Mouse (Mus musculus): ENCODE results near the gene Rad50.

The Rad50 gene

DNA sequence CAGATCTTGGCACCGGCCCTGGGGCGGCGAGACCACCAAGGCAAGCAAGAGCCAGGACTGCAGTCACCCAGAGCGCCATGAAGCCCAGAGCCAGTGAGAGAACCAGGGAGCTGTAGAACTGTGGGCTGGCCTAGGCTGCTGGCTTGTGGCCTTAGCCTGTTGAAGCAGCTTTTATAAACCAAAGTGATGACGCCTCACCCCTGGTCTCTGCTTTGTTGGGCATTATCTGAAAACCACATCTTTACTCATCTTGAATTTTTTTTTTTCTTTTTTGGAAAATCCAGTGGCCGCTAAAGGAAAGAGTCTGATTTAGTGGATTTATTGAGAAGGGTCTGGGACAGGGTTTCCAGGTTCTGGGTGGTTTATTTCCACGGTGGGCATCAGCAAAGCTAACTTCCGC is 72.6 kb downstream of the Rad50 start, which contains the start of gene Il13:
Gene Il13, minus strand, starts transcription at position 147 of the 400 bp plus-strand sequence.
- no peak for DNase-seq (ENCODE audit: low read depth, low spot score)

DNA sequence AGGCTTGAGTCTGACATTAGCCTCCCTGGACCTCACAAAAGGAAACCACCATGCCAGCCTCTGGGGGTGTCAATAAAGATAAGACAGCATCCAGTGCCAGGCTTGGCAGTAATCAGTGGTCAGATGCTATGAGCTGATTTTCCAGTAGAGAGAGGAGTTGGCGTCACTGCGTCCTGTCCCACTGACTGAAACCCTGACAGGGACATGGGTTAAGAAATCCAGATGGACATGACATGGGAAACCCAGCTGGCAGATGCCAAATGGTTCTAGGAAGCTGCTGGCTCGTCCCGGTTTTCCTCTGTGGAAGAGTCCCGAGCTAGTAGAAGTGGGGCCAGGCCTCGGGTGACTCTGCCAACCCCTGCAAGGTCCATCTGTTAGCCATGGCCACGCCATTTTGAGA is 73.5 kb downstream of the Rad50 start:
- DNase-seq (ENCODE audit: low read depth, low spot score), result no peak

DNA sequence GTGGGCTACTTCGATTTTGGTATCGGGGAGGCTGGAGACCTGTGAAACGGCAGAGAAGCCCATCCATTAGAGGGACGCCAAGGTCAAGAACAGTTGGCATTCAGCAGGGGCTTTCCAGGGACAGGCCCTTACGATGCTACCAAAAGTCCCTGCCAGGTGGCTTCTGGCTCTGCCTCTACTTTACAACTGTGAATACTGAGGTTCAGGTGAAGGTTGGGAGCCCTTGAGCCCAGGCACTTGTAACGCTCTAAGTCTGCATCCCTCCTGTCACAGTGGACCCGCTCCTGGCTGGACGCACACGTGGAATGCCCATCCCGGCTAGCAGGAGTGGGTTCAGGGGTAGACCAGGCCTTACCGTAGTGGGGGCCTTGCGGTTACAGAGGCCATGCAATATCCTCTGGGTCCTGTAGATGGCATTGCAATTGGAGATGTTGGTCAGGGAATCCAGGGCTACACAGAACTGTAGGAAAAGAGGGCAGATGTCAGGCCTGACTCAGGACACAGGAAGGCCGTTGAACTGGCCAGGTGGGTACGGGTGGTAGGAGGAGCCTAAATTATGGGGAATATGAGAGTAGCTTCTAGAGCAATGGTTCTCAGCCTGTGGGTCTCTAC is 74.9 kb downstream of the Rad50 start:
- DNase-seq (ENCODE audit: low read depth, low spot score), result peak; percentile 23

DNA sequence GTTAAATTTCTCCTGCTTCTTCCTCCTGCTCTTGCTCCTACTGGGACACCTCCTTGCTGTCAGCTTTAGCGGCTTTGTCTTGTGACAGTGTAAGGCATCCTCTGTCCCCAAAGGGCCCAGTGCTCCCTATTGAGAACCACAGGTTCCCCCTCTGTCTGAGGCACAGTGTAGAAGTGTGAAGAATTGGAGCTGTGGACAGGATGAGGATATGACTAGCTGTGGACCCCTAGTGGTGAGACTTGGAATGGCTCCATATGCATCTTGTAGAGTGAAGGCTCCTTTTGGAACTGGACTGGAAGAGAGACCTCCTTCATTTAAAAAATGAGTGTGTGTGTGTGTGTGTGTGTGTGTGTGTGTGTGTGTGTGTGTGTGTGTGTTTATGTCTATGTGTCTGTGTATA is 79.3 kb downstream of the Rad50 start:
- peak; percentile 88 for DNase-seq (ENCODE audit: low read depth, low spot score)

DNA sequence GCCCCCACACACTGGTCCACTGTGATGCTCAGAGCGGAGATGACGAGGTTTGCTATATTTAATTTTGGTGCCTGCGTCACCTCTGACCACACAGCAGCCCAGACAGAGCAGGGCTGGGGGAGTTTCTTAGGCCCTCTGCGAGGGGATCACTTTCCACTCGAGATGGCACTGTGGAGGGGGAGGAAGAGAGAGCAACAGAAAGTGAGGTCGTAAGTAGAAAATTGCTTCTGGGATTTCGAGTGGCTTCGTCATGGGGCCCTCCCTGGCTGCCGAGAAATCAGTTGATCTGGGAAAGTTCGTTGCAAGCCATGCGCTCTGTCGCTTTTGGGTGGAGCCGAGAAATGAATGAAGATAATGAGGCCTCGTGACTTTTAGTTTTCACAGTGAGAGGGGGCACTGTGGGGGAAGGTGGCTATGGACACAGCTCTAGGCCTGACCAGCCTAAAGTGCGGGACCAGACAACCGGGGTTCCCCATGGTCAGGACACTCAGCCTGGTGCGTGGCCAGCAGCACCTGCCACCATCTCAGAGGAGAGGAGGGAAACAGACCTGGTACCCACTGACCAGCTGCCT is 80.2 kb downstream of the Rad50 start:
- no peak for DNase-seq (ENCODE audit: low read depth, low spot score)

DNA sequence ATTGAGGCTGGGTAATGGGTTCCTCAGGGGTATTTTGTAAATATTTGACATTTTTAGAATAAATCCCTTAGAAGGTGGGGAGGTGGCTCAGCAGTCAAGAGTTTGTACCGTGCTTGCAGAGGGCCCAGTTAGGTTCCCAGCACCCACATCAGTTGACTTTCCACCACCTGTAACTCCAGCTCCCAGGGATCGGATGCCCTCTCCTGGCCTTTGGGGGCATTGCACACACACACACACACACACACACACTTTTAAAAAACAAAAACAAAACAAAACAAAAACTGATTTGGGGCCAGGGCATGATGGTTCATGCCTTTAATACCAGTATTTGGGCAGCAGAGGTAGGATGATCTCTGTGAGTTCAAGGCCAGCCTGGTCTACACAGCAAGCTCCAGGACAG is 83.0 kb downstream of the Rad50 start:
- DNase-seq (ENCODE audit: low read depth, low spot score), result no peak

DNA sequence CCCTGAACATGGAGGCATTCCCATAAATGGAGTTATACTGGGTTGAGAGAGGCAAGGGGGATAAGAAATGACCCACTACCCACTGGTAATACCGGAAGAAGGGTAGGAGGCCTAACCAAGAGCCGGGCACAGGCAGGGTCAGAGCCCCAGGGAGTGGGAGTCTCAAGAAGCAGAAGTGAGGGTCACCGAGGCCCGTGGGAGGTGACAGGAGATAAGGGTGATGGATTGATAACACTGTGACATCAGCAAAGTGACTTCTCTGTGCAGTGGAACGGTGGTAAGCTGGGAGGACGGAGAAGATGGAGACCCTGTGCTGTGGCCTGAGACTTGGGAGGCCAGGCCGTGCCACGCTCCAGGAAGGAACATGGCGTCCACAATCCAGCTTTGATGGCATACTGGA is 83.5 kb downstream of the Rad50 start:
- DNase-seq (ENCODE audit: low read depth, low spot score), result no peak

DNA sequence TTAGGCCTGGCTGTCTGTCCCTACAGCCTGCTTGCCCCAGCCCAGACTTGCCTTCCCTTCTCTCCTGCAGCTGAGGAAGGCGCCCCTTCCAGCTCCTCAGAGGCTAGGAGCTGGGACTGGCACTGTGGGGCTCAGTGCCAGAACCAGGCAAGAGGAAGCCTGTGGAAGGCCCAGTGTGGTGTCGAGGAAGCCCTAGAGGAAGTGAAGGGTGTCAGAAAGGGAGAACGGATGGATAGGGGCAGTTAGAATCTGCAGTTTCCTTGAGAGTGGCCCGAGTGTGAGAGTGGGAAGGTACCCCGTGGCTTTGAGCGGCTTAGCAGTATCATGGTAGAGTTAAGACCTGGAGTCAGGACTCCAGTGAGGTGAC is 84.7 kb downstream of the Rad50 start:
- no peak for DNase-seq (ENCODE audit: low read depth, low spot score)

DNA sequence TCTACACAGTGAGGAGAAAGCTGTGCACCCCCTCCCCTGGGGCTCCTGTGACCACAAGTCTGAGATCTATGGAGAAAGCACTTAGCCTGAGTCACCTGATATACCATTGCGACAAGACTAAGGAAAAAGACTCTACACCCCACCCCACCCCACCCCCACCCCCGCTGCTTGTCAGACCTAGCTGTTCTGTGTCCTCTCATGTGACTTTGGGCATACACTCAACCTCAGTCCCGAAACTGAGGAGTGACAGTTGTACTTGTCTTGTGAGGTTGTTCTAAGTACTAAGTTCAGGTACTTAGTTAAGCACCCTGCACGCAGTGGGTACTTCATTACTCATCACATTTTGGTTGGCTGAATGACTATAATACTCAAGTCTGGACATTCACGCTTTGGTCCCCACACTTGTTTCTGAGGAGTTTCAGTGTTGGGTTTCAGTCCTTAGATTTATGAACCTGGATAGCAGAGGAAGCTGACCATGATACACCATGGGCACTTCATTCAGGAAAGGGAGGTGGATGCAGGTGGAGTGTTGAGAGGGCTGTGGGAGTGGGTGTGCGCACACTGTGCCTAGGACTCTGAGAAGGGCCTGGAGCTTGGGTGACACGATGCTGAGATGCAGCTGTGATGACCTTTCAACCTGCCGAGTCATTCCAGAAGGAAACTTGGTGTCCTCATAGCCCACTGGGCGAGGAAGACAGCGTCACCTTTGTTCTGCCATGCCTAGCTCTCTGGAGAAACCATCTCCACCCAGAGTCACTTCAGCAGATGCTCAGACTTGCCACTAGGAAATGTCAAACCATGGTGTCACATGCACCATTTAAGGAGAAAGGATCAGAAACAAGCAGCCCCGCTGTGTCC is 85.3 kb downstream of the Rad50 start:
- DNase-seq (ENCODE audit: low read depth, low spot score), result no peak

DNA sequence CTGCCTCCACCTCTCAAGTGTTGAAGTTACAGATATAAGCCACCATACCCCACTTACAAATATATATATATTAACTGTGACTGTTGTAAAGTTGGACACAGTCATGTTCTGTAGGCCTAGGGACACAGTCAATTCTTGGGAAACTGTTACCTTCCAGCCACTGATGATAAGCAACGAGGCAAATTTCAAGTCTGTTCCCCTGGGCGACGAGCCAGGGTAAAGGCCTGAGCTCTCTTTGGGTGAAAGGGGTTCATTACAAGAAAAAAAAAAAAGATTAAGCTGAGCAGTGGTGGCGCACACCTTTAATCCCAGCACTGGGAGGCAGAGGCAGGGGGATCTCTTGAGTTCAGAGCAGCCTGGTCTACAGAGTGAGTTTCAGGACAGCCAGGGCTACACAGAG is 87.0 kb downstream of the Rad50 start:
- no peak for DNase-seq (ENCODE audit: low read depth, low spot score)

DNA sequence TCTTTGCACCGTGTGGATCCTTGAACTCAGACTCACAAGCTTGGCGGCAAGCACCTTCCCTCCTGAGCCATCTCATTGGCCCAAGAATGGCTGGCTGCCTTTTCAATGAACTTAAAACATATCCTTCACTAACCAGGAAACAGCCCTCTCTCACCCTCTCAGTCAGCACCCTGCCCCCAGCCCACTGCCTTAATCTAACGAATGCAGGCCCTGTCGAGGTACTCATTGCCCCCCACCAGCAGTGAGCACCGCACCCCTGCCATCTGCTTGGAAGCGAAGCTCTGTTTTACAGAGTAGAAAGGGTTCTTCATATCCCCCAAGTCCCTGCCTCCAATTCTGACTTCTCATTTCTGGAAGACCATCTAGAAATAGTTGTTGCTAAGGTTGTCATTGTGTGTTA is 87.7 kb downstream of the Rad50 start:
- DNase-seq (ENCODE audit: low read depth, low spot score), result no peak

DNA sequence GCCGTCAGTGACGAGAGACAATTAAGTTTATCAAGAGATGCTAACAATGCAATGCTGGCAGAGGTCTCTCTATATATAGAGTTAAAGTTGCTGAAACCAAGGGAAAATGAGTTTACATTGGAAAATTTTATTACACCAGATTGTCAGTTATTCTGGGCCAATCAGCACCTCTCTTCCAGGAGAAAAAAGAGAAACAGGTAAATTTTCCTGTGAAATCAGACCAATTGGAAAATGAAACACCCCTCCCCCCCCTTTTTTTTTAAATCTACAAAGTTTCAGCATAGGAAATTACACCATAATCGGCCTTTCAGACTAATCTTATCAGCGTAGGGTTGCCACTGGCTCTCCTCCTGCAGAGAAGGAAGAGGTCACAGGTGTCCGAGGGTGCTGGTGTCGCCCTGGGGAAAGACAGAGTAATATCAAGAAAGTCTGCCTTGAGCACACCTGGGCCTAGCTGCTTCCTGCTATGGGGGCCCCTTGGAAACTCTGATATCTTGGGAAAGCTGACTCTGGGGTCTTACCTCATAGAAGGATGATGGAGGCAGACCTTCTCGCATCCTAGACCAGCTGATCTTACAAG is 88.4 kb downstream of the Rad50 start, which contains the start of gene Il4:
Gene Il4, minus strand, starts transcription at position 51 of the 580 bp plus-strand sequence.
- no peak for DNase-seq (ENCODE audit: low read depth, low spot score)

DNA sequence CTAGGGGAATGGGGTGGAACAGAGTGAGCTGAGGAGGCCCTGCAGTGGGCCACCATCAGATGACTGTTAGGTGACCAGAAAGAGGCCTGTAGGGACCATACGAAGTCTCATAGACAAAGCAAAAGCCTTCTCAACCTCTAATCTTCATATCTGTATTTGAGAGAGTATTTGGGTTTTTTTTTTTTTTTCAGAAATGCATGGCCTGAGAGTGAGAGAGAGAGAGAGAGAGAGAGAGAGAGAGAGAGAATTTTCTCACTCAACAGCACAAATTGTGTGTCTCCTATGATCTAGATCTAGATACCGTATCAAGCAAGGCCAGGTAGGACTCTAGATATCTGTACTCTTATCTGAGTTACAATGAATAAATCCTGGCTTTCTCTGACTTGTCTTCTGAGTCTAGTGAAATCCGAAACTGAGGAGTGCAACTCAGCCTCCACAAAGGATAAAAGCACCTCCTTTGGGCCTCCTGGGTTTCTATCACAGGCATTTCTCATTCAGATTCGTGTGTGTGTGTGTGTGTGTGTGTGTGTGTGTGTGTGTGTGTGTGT is 89.5 kb downstream of the Rad50 start:
- DNase-seq (ENCODE audit: low read depth, low spot score), result no peak

DNA sequence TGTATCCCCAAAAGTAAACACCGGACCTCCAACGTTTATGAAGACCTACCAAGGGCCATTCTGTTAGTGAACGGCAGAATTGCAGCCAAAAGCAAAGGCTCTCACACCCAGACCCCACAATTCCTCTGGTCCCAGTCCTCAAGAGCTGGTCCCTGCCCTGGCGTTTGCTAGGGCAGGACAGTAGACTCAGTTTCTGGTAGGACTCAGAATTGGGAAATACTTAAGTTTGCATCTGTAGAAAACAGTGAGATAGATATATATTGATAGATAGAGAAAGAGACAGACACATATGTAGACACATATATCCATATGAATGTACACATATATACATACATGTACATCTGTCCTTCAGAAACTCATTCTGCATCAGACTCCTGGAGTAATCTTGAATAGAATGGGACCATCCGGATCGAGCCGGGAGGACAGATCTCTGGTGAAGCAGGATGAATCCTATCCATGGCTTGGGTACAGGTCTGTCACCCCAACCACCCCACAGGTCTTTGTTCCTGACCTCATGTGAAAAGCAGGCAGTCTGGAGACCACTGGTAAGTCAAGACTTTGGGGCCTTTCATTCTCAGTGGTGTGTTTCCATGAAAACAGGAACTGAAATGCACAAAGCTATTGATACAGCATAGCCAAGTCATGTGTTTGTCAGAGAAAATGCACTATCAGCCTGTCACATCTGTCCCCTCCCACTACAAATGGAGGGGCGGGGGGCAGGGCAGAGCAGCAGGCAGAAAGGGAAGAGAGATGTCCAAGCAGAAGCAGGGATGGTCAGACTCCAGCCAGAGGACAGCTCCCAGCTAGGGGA is 90.2 kb downstream of the Rad50 start:
- no peak for DNase-seq (ENCODE audit: low read depth, low spot score)

DNA sequence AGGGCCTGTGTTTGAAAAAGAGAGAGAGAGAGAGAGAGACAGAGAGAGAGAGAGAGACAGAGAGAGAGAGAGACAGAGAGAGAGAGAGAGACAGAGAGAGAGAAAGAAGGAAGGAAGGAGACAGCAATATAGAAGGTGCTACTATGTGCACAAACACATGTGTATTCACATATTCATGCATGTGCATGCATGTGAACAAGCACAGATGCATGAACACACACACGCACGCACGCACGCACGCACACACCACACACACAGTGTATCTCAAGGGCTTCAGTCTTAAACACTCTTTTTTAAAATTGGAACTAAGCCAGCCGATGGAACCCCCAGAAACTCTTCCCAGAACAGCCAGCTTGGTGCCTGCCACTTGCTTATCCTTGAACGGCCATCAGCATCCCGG is 91.5 kb downstream of the Rad50 start:
- DNase-seq (ENCODE audit: low read depth, low spot score), result no peak

DNA sequence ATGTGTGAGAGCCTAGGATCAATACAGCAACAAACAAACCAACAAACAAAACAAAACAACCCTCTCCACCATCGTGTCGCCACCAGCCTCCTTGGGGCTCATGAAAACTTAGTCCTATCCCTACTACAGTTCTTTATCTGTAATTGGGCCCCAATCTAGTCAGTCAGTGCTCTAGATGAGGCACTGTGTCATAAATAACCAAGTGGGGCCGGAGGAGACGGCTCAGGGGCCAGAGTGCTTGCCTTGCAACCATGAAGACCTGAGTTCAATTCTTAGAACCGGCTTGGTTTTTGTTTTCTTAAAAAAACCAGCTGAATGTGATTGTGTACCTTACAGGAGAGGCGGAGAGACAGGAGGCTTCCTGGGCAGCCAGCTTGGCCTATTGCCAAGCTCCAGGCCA is 91.9 kb downstream of the Rad50 start:
- no peak for DNase-seq (ENCODE audit: low read depth, low spot score)

DNA sequence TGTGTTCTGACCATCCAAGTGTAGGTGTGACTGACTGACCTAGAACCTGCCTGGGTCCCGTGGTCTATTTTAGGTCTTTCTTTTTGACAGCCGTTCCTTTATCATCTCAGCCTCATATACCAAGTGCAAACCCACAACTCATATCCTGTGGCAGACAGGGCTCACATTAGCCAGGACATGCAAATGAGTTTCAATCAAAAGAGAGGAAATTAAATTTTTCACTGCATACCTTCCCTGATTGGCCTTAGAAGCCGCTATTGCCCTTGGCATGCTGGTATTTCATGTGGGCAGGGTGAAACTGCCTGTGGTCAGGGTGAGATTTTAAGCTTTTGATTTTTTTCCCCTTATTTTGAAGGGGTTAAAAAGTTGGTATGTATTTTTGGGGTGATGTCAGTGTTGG is 97.4 kb downstream of the Rad50 start:
- DNase-seq (ENCODE audit: low read depth, low spot score), result no peak

DNA sequence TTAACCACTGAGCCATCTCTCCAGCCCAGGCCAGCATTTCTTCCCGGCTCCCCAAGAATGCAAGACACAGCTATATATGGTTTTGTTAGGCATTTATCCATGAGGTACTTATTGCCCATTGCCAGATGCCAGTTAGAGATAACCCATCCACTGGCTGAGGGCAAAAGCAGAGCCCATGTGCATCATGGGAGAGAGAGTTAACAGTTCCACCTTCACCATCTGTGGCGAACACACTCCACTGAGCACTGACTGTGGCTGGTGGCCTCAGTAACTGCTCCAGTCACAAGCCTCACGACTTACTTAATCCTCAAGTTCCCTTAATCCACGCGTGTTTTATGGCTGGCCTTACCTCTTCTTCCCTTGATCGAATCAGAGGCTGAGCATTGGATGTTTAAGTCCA is 97.9 kb downstream of the Rad50 start:
- DNase-seq (ENCODE audit: low read depth, low spot score), result no peak

DNA sequence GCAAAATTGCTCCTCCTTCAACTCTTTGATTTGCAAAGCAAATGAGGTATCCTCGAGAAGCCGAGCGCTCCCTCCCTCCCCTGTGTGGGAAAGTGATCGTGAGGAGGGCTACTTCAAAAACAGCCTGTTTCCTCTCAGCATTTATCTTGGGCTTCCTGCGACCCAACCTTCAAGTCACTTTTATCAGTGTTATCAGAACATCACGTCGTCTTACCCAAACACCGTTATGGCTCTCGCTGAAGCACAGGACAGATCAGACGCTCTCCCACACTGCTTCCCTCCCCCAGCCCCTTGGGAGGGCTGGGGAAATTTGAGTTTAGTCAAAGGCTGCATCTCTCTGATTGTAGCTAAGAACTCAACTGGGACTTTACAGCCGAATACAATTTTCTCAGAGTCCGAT is 101.5 kb downstream of the Rad50 start:
- DNase-seq (ENCODE audit: low read depth, low spot score), result no peak

DNA sequence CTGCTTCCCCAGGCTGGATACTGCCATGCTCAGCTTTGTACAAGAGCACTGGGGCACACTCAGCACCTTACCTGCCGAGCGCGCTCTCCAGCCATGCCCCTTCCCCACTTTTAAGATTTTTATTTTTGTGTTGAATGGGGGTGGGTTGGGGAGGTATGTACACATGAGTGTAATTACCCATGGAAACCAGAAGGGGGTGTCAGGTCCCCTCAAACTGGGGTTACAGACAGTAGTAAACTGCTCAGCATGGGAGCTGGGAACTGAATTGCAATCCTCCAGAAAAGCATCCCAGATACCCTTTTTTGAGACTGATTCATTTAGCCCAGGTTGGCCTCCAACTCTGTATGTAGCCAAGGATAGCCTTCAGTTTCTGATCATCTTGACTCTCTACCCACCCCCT is 102.1 kb downstream of the Rad50 start:
- no peak for DNase-seq (ENCODE audit: low read depth, low spot score)

Data from mesoderm, embryonic 11.5 days (tissue).